Comparison of ENCODE assay signal across 23 mouse cellular contexts in genomic region chr17:48680331-48680730, GRCm38 (mm10).
"Had no signal": no experiment of that assay in that cellular context is flagged by ENCODE, and none has a peak within 500 bp of the region (broad histone marks: within the 10 kb centered on the region; RNA-seq: fewer than 3 reads in every experiment).

No protein-coding gene starts in this region.

- H3K4me1 ChIP-seq: lung, embryonic 15.5 days; megakaryocyte, embryonic 14.5 days; midbrain, embryonic 10.5 days; midbrain, embryonic 12.5 days; neural tube, embryonic 13.5 days had no signal

- H3K27me3 ChIP-seq: lung, embryonic 15.5 days; megakaryocyte, embryonic 14.5 days; midbrain, embryonic 12.5 days; neural tube, embryonic 13.5 days; neural tube, embryonic 15.5 days had no signal

- H3K4me3 ChIP-seq: lung, embryonic 15.5 days; megakaryocyte, embryonic 14.5 days; midbrain, embryonic 10.5 days; midbrain, embryonic 12.5 days; myocyte; neural tube, embryonic 13.5 days; neural tube, embryonic 15.5 days had no signal

- ATAC-seq: liver, postnatal 0 days; lung, postnatal 0 days; midbrain, embryonic 16.5 days had no signal

- H3K9ac ChIP-seq: liver, postnatal 0 days; lung, embryonic 15.5 days; midbrain, embryonic 12.5 days; neural tube, embryonic 13.5 days; neural tube, embryonic 15.5 days had no signal

- H3K27ac ChIP-seq: lung, embryonic 15.5 days; macrophage; midbrain, embryonic 10.5 days; midbrain, embryonic 12.5 days; neural tube, embryonic 13.5 days; neural tube, embryonic 15.5 days had no signal

- H3K36me3 ChIP-seq: lung, embryonic 15.5 days; midbrain, embryonic 10.5 days; midbrain, embryonic 12.5 days; neural tube, embryonic 13.5 days; neural tube, embryonic 15.5 days had no signal

- DNase-seq: liver, postnatal 0 days; lung, adult 2 months; lung, postnatal 14 days; lung, postnatal 36 days; midbrain, embryonic 14.5 days; retina, postnatal 1 day; right cerebral cortex, adult 18-20 months; right cerebral cortex, postnatal 25 days; right cerebral cortex, postnatal 4 days; spleen, adult 18-20 months; thymus, adult 18-20 months; thymus, postnatal 14 days; thymus, postnatal 36 days had no signal
